Mouse (Mus musculus): Measurements from ENCODE around the gene Medag.

DNA sequence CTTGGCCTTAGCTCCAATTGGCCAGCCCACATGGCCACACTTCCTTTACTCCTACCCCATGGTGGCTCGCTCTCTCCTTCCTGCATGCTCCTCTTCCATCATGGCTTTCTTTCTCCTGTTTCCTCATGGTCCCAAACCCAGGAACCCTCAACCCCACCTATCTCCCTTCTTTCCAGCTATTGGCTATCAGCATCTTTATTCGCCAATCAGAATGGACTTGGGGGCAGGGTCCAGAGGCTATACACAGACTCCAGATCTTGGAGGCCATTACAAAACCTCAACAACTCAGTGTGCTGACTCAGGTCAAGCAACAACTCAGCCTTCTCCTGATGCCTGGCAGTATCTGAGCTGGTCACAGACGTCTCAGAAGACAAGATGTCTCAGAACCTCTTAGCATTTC lies 48.9 kb upstream of the Medag start:
- TF ChIP-seq CTCF (IDR thresholded peaks at IDR 0.05; ENCODE audit: control insufficient read depth, insufficient read depth, insufficient replicate concordance, low read depth, low read length) = no peak
- no peak for TF ChIP-seq POLR2A (IDR thresholded peaks at IDR 0.05; ENCODE audit: control insufficient read depth, low read depth, low read length)
